Mouse (Mus musculus) bone marrow, adult 2 months (tissue): Measurements from ENCODE around the gene Lgi4.

Source experiments
- CTCF ChIP-seq: fragments of 200-500 bp; IDR thresholded peaks from 2 replicates; pipeline ENCODE4 v1.5.1; 2011; ENCODE audit warnings: low read length, control low read depth; ENCODE audit not compliant: control insufficient read depth, insufficient read depth
- POLR2A ChIP-seq: fragments of 200-500 bp; IDR thresholded peaks from 2 replicates; pipeline ENCODE4 v1.6.1; 2011; ENCODE audit warnings: low read depth, mild to moderate bottlenecking, control low read depth, low read length, borderline replicate concordance; ENCODE audit not compliant: control insufficient read depth

- TF ChIP-seq POLR2A (no peak), CTCF (no peak)
Observed at GRCm38 (mm10) chr7:31041023-31041407, 18.1 kb upstream of the Lgi4 start.
